Mouse (Mus musculus) heart, embryonic 14.5 days (tissue): Measurements from ENCODE around the gene Srp14. TPM values are rescaled to one million over a fixed set of nuclear protein-coding genes. Genes with fewer than 3 reads are reported as not detected.

Source experiments
- ATAC-seq: fragments of 200-750 bp; cut with Nextera tagmentation; 2 replicates; pipeline ENCODE4 v1.8.0; 2017; ENCODE audit warnings: low read depth, moderate TSS enrichment; ENCODE audit not compliant: insufficient number of reproducible peaks, insufficient read depth, low FRiP score
- H3K27ac ChIP-seq, 2 experiments: fragments of 200-500 bp in 1 of 2; fragments of 300-500 bp in 1 of 2; sonication (generic) in 1 of 2; replicated peaks in 1 of 2; 2 replicates each; pipeline ENCODE4 v1.5.1; 2012 to 2014; ENCODE audit warnings: low read depth in 2 of 2, low read length in 2 of 2, control low read depth in 1 of 2, mild to moderate bottlenecking in 1 of 2, mixed read lengths in 1 of 2; ENCODE audit not compliant: control insufficient read depth in 1 of 2, insufficient read depth in 1 of 2
- H3K27me3 ChIP-seq: fragments of 300-500 bp; sonication (generic); 2 replicates; pipeline ENCODE4 v1.6.1; 2014; ENCODE audit warnings: mild to moderate bottlenecking, low read length, control low read depth; ENCODE audit not compliant: control insufficient read depth, insufficient read depth
- H3K36me3 ChIP-seq: fragments of 300-500 bp; sonication (generic); 2 replicates; pipeline ENCODE4 v1.6.1; 2014; ENCODE audit warnings: mild to moderate bottlenecking, control low read depth, low read length, mixed read lengths; ENCODE audit not compliant: control insufficient read depth, insufficient read depth
- H3K4me1 ChIP-seq, 2 experiments: fragments of 200-500 bp in 1 of 2; fragments of 300-500 bp in 1 of 2; sonication (generic) in 1 of 2; 2 replicates each; pipeline ENCODE4 v1.6.1; 2012 to 2014; ENCODE audit warnings: low read length in 2 of 2, control low read depth in 1 of 2, mixed read lengths in 1 of 2; ENCODE audit not compliant: control insufficient read depth in 2 of 2, insufficient read depth in 2 of 2
- H3K4me2 ChIP-seq: fragments of 300-500 bp; sonication (generic); 2 replicates; pipeline ENCODE4 v1.6.1; 2014; ENCODE audit warnings: mild to moderate bottlenecking, low read length
- H3K4me3 ChIP-seq, 2 experiments: fragments of 200-500 bp in 1 of 2; fragments of 300-500 bp in 1 of 2; sonication (generic) in 1 of 2; 2 replicates each; pipeline ENCODE4 v1.5.1; 2012 to 2014; ENCODE audit warnings: low read length in 2 of 2, mild to moderate bottlenecking in 2 of 2, control low read depth in 1 of 2, low read depth in 1 of 2, moderate library complexity in 1 of 2; ENCODE audit not compliant: control insufficient read depth in 1 of 2, insufficient read depth in 1 of 2
- H3K9ac ChIP-seq: fragments of 300-500 bp; sonication (generic); 2 replicates; pipeline ENCODE4 v1.6.1; 2014; ENCODE audit warnings: mild to moderate bottlenecking, low read length
- H3K9me3 ChIP-seq: fragments of 300-500 bp; sonication (generic); 2 replicates; pipeline ENCODE4 v1.6.1; 2016; ENCODE audit warnings: low read length, control low read depth; ENCODE audit not compliant: control insufficient read depth
- WGBS: fragments of 180-500 bp; shearing (Covaris S2); extraction: QIAGEN DNeasy Blood & Tissue Kit; methylation state at CpG from one replicate; pipeline ENCODE4 v1.1.7; 2014; 5-methylcytosine and 5-hydroxymethylcytosine counted together
- polyA plus RNA-seq: library from polyadenylated mRNA; unstranded; fragments of >200 nt; fragmentation: Nextera tagmentation; extraction: Ambion mirVana; gene quantifications from 2 replicates; pipeline ENCODE4 v1.2.1, GENCODE M21; 2014

Gene Srp14
- polyA plus RNA-seq, 1 experiment from 2014 or later, result 239 TPM

DNA sequence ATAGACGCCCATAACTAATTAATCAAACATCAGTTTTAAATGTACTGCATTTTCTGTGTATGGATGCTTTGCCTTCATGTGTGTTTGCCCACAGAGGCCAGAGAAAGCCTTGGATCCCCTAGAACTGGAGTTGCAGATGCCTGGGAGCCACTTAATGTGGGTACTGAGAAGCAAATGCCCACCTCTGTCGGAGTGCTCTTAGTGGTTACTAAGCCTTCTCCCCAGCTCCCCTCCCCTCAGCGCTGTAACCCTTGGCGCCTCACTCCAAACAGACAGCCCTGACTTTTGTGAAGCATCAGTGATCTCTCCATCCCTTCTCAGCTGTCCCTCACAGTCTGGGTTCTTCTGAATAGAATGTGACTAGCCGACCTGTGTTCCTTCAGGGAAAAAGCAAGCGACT lies 19.0 kb upstream of the Srp14 start:
- Histone ChIP-seq H3K4me3 (no peak overlapping the region), H3K9me3 (no peaks in the 10 kb centered on the region), H3K9ac (no peak overlapping the region), H3K4me1 (peaks cover 3% of the 10 kb centered on the region in 2 experiments; a peak in 2 of 4 replicates), H3K36me3 (no peaks in the 10 kb centered on the region), H3K27ac (no peak overlapping the region), H3K4me2 (no peak overlapping the region), H3K27me3 (no peaks in the 10 kb centered on the region)
- 86% methylated on average over 6 of the region's 6 CpGs for WGBS
- ATAC-seq, result no peak

DNA sequence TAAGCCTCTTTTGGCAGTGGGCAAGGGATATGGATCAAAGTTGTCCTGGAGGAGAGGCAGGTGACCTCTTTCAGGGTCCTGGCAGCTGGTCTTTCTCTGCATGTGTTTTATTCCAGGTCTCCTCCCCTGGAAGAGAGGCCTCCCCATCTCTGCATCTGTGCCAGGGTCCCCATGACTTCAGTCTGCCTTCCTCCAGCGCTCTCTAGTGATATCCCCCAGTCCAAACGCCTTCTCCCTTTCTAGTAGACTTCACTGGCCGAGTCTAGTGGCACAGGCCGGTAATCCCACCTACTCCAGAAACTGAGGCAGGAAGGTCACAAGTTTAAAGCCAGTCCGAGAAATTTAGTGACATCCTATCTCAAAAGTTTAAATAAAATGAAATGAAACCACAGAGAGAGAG lies 18.4 kb upstream of the Srp14 start:
- H3K9me3 ChIP-seq, result no peaks in the 10 kb centered on the region
- peaks cover 3% of the 10 kb centered on the region in 2 experiments; a peak in 2 of 4 replicates for H3K4me1 ChIP-seq
- H3K4me3 ChIP-seq, result no peak overlapping the region
- WGBS, result 77% methylated on average over 5 of the region's 5 CpGs
- no peak for ATAC-seq
- H3K27ac ChIP-seq, result no peak overlapping the region
- no peak overlapping the region for H3K9ac ChIP-seq
- H3K27me3 ChIP-seq, result no peaks in the 10 kb centered on the region
- no peak overlapping the region for H3K4me2 ChIP-seq
- H3K36me3 ChIP-seq, result no peaks in the 10 kb centered on the region

DNA sequence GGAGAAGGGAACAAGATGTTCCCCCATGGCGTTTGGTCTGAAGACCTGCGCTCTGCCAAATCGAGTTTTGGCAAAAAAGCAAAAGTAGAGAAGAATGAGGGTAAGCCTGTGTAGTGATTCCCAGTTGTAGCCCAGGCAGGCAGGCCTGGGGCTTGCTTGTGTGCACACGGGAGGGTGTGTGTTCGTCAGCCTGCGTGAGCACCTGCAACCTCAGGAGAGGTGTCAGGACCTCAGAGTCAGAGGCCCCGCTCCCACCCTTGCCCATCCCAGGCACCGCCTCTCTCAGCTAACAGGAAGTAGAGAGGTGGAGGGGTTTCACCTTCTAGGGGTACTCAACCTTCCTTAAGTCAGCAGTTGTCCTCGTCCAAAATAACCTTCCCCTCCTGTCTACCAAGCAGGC lies 15.5 kb upstream of the Srp14 start:
- Histone ChIP-seq H3K9ac (no peak overlapping the region), H3K27me3 (no peaks in the 10 kb centered on the region), H3K9me3 (no peaks in the 10 kb centered on the region), H3K36me3 (no peaks in the 10 kb centered on the region), H3K4me1 (peaks cover 13 to 15% of the 10 kb centered on the region in 2 experiments), H3K4me2 (no peak overlapping the region), H3K27ac (no peak overlapping the region), H3K4me3 (no peak overlapping the region)
- 75% methylated on average over 9 of the region's 9 CpGs for WGBS
- no peak for ATAC-seq

DNA sequence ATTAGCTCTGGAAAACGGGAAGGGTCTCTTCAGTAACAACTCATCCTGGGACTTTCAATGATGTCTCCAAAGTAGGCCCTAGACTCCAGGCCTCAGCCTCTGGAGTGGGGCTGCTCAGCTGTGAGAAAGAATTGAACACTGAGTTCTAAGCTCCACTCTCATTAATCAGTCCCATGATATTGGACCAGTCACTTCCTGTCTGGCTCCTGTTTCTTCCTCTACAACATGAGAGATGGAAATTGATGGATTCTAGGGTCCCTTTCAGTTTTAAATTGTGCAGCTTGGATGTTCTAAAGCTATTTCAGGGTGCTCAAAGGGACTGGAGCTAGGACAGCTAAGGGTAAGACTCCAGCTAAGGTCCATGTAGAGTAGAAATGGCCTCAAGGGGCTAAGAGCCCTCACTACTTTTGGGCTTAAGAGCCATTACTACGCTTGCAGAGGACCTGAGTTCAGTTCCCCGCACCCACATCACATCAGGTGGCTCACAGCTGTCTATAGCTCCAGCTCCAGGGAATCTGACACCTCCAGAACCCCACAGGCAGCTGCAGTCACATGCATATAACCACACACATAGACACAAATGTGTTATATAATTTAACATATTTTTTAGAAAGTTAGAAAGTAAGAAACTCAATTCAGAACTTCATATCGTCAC lies 12.4 kb upstream of the Srp14 start:
- WGBS, result 78% methylated on average over 4 of the region's 4 CpGs
- H3K4me2 ChIP-seq, result no peak overlapping the region
- no peaks in the 10 kb centered on the region for H3K9me3 ChIP-seq
- no peak overlapping the region for H3K27ac ChIP-seq
- H3K4me3 ChIP-seq, result no peak overlapping the region
- no peaks in the 10 kb centered on the region for H3K36me3 ChIP-seq
- H3K4me1 ChIP-seq, result peaks cover 11 to 16% of the 10 kb centered on the region in 2 experiments
- ATAC-seq, result no peak
- no peak overlapping the region for H3K9ac ChIP-seq
- no peaks in the 10 kb centered on the region for H3K27me3 ChIP-seq

DNA sequence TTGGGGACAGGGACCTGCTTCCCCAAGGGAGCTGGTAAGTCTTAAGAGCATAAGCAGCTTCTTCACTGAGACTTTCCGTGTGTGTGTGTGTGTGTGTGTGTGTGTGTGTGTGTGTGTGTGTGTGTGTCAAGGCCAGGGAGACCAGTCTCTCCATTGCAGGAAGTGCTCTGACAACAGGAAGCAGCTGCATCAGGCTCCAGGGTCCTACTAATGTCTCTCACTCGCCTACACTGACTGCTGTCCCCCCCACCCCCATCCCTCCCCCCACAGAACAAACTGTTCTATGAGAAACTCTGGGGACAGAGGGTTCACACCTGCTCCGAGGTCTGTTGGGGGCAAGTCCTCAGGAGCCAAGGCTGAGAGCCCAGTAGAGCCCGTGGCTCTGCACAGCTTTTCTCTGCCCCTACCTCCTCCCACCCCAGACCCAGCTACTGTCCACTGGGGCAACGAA lies 11.8 kb upstream of the Srp14 start:
- Histone ChIP-seq H3K9me3 (no peaks in the 10 kb centered on the region), H3K36me3 (no peaks in the 10 kb centered on the region), H3K4me3 (no peak overlapping the region), H3K9ac (no peak overlapping the region), H3K4me2 (no peak overlapping the region), H3K27ac (peak overlapping the region in 1 of 2 experiments; percentile 68; a peak in 2 of 4 replicates), H3K27me3 (no peaks in the 10 kb centered on the region), H3K4me1 (peaks cover 11 to 16% of the 10 kb centered on the region in 2 experiments)
- 64% methylated on average over 5 of the region's 5 CpGs for WGBS
- no peak for ATAC-seq

DNA sequence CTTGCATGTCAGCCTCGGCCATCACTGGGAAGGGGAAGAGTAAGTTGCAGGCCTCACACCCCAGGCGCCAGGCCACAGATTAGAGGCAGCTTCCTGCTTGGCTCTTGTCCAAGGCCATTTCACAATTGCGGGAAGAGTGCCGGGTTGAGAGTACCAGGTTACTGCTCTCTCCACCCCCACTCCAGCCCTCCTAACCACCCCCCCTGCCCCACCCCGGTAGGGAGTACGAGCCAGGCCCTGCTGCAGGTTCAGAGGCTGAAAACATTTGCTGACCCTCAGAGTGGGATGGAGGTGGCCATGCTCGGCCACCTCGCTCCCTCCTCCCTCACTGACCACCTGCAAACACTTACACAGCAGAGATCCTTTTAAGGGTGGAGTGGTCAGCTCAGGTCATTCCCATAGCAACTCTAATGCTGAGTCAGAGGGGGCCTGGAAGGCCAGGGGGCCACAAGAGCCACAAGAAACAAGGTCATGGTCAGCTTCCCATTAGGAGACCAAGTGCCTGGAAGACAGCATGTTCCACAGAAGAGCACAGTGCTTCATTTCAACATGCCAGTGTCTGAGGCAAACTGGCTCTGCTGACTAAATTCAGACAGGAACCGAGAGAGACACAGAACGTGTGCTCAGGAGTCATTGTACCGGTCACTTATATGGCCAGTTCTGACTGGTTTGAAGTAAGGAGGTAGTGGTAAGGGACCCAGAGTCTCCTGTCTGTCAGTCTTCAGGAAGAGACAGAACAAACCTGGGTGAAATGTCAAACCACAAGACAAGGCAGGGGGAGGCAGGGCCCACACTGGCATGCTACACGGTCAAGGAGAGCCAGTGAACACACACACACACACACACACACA lies 11.0 kb upstream of the Srp14 start:
- Histone ChIP-seq H3K4me2 (no peak overlapping the region), H3K4me1 (peaks cover 11 to 16% of the 10 kb centered on the region in 2 experiments), H3K4me3 (no peak overlapping the region), H3K27ac (peak overlapping the region; percentile 40 to 68), H3K27me3 (no peaks in the 10 kb centered on the region), H3K9me3 (no peaks in the 10 kb centered on the region), H3K9ac (no peak overlapping the region; the same call in 1 of the 2 replicates), H3K36me3 (no peaks in the 10 kb centered on the region)
- ATAC-seq, result no peak
- 28% methylated on average over 12 of the region's 12 CpGs for WGBS

DNA sequence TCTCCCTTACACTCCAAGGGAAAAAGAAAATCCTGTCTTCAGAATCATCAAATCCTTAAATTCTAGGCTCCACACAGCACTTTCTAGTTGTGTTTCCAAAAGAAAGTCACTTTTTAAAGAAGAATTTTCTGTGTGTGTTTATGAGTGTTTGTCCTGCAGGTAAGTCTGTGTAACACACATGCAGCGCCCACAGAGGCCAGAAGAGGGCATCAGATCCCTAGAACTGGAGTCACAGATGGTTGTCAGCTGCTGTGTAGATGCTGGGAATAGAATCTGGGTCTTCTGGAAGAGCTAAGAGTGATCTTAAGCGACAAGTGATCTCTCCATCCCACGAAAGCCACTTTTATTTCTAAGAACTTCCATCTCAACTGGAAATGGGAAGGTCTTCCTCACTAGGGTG lies 8.3 kb upstream of the Srp14 start:
- Histone ChIP-seq H3K27ac (no peak overlapping the region), H3K4me2 (no peak overlapping the region), H3K36me3 (no peaks in the 10 kb centered on the region), H3K4me3 (no peak overlapping the region), H3K27me3 (no peaks in the 10 kb centered on the region), H3K9ac (no peak overlapping the region), H3K9me3 (no peaks in the 10 kb centered on the region), H3K4me1 (peaks cover 11 to 16% of the 10 kb centered on the region in 2 experiments)
- ATAC-seq, result no peak
- WGBS, result 72% methylated on average over 3 of the region's 3 CpGs
